Mouse (Mus musculus) embryonic facial prominence, embryonic 11.5 days (tissue): ENCODE data around the gene Gm10803. TPM values are rescaled to one million over a fixed set of nuclear protein-coding genes. Genes with fewer than 3 reads are reported as not detected.
A peak's percentile ranks its signal among the peaks of the same experiment; 100 is the strongest.

Source experiments
- ATAC-seq: fragments of 200-750 bp; cut with Nextera tagmentation; replicated peaks from 2 replicates; pipeline ENCODE4 v1.8.0; 2017; ENCODE audit warnings: low read depth; ENCODE audit not compliant: insufficient number of reproducible peaks, low FRiP score, low TSS enrichment
- DNase-seq: peaks from one replicate; pipeline ENCODE4 v3.0.0-alpha.2; 2015; ENCODE audit warnings: low spot score
- H3K27ac ChIP-seq: fragments of 300-500 bp; sonication (generic); replicated peaks from 2 replicates; pipeline ENCODE4 v1.5.1; 2014; ENCODE audit warnings: mild to moderate bottlenecking, low read depth, low read length, control low read depth
- H3K27me3 ChIP-seq: fragments of 300-500 bp; sonication (generic); 2 replicates; pipeline ENCODE4 v1.6.1; 2014; ENCODE audit warnings: mild to moderate bottlenecking, low read length, moderate library complexity, mixed read lengths; ENCODE audit not compliant: control insufficient read depth, insufficient read depth
- H3K36me3 ChIP-seq: fragments of 300-500 bp; sonication (generic); replicated peaks from 2 replicates; pipeline ENCODE4 v1.6.1; 2014; ENCODE audit warnings: low read depth, mild to moderate bottlenecking, low read length, moderate library complexity, mixed read lengths; ENCODE audit not compliant: control insufficient read depth, insufficient read depth
- H3K4me1 ChIP-seq: fragments of 300-500 bp; sonication (generic); 2 replicates; pipeline ENCODE4 v1.6.1; 2014; ENCODE audit warnings: low read length, mixed read lengths; ENCODE audit not compliant: control insufficient read depth, insufficient read depth
- H3K4me2 ChIP-seq: fragments of 300-500 bp; sonication (generic); 2 replicates; pipeline ENCODE4 v1.6.1; 2014; ENCODE audit warnings: low read depth, mild to moderate bottlenecking, control low read depth, low read length, moderate library complexity
- H3K4me3 ChIP-seq: fragments of 300-500 bp; sonication (generic); 2 replicates; pipeline ENCODE4 v1.5.1; 2014; ENCODE audit warnings: low read depth, low read length, control low read depth
- H3K9ac ChIP-seq: fragments of 300-500 bp; sonication (generic); replicated peaks from 2 replicates; pipeline ENCODE4 v1.6.1; 2014; ENCODE audit warnings: mild to moderate bottlenecking, control low read depth, low read length
- H3K9me3 ChIP-seq: fragments of 300-500 bp; sonication (generic); replicated peaks from 2 replicates; pipeline ENCODE4 v1.6.1; 2016; ENCODE audit warnings: mild to moderate bottlenecking, low read length, inconsistent platforms, mixed read lengths; ENCODE audit not compliant: control insufficient read depth
- WGBS: fragments of 180-500 bp; shearing (Covaris S2); extraction: QIAGEN DNeasy Blood & Tissue Kit; methylation state at CpG from one replicate; pipeline ENCODE4 v1.1.7; 2014; 5-methylcytosine and 5-hydroxymethylcytosine counted together
- polyA plus RNA-seq: library from polyadenylated mRNA; unstranded; fragments of >200 nt; fragmentation: Nextera tagmentation; extraction: Ambion mirVana; gene quantifications from 2 replicates; pipeline ENCODE4 v1.2.1, GENCODE M21; 2014

Gm10803 gene
- polyA plus RNA-seq, 1 experiment from 2014 or later: not detected

DNA sequence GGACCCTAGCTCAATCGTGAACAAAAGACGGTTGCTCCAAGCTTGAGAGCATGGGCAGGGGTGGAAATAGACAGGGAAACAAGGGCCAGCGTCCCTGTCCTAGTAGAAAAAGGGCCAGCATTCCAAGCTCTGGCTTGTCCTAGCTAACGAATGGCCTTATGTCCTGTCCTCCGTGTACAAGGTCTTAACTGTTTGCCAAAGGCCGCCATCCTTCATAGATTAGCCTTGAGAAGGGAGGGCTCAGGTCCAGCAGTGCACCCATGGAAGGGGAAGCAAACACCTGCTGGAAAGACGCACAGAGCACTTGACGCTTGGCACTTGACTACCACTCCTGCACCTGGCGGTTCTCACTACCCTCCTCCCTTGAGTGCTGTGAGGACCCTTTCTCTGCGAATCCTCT lies 32.8 kb downstream of the Gm10803 start:
- H3K9ac ChIP-seq: no peak overlapping the region
- peaks cover 5% of the 10 kb centered on the region for H3K4me1 ChIP-seq
- H3K4me2 ChIP-seq: no peak overlapping the region
- 83% methylated on average over 10 of the region's 10 CpGs for WGBS
- no peak overlapping the region for H3K4me3 ChIP-seq
- H3K9me3 ChIP-seq: no peaks in the 10 kb centered on the region
- H3K27ac ChIP-seq: no peak overlapping the region
- ATAC-seq: no peak
- no peak for DNase-seq
- H3K27me3 ChIP-seq: no peaks in the 10 kb centered on the region
- no peaks in the 10 kb centered on the region for H3K36me3 ChIP-seq

GRCm38 (mm10) chr2:93597145-93597544 lies 36.8 kb downstream of the Gm10803 start:
- no peak overlapping the region for H3K4me2 ChIP-seq
- peaks cover 7% of the 10 kb centered on the region for H3K4me1 ChIP-seq
- H3K27ac ChIP-seq: peak overlapping the region; percentile 63
- WGBS: 38% methylated on average over 11 of the region's 11 CpGs
- H3K4me3 ChIP-seq: no peak overlapping the region
- H3K9ac ChIP-seq: no peak overlapping the region
- ATAC-seq (no peak), DNase-seq (peak; percentile 86)
- H3K9me3 ChIP-seq: no peaks in the 10 kb centered on the region
- H3K36me3 ChIP-seq: no peaks in the 10 kb centered on the region
- H3K27me3 ChIP-seq: no peaks in the 10 kb centered on the region

GRCm38 (mm10) chr2:93599731-93600130 lies 39.4 kb downstream of the Gm10803 start:
- no peak overlapping the region for H3K27ac ChIP-seq
- peaks cover 3% of the 10 kb centered on the region; the same call in 1 of the 2 replicates for H3K4me1 ChIP-seq

DNA sequence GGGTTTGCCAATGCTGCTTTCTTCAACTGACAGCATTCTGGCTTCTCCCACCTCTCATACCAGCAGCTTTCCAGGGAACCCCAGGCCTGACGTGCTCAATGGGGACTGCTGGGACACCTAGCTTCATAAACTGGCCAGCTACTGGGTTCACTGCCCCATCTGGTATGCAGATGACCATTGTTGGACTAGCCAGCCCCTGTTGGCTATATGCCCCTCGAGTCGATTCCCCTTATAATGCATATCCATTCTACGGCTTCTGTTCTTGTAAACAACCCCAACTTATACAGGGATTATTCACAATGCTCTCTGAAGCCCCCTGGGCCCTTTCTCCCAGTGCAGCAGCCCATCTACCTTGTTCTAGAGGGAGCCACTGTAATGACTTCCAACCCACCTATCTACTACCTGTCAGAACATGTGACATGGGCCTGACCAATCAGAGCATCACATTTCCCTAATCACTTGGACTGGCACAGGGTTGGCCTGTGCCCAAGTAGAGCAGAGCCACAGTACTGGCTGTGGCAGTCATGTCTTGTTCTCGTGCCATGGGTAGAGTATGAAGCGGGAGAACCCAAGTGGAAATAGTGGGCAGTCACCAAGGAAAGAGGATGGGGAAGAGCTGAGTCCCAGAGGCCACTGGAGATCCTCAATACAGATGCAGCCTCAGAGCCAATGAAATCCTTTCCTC lies 44.4 kb downstream of the Gm10803 start:
- DNase-seq (no peak), ATAC-seq (no peak)
- no peak overlapping the region for H3K27ac ChIP-seq
- no peak overlapping the region for H3K4me2 ChIP-seq
- H3K4me1 ChIP-seq: peaks cover 3% of the 10 kb centered on the region; the same call in 1 of the 2 replicates
- H3K27me3 ChIP-seq: no peaks in the 10 kb centered on the region; the same call in 1 of the 2 replicates
- H3K9ac ChIP-seq: no peak overlapping the region
- WGBS: 87% methylated on average over 6 of the region's 6 CpGs
- H3K4me3 ChIP-seq: no peak overlapping the region
- no peaks in the 10 kb centered on the region for H3K36me3 ChIP-seq
- no peaks in the 10 kb centered on the region for H3K9me3 ChIP-seq

More at GRCm38 (mm10) chr2:93599731-93600130, 39.4 kb downstream of the Gm10803 start:
- H3K9ac ChIP-seq: no peak overlapping the region
- no peak overlapping the region for H3K4me2 ChIP-seq
- WGBS: 37% methylated on average over 9 of the region's 9 CpGs
- ATAC-seq (no peak), DNase-seq (no peak)
- H3K27me3 ChIP-seq: no peaks in the 10 kb centered on the region; the same call in 1 of the 2 replicates
- H3K4me3 ChIP-seq: no peak overlapping the region
- no peaks in the 10 kb centered on the region for H3K36me3 ChIP-seq
- H3K9me3 ChIP-seq: no peaks in the 10 kb centered on the region

- DNase-seq (no peak), ATAC-seq (no peak)
- Histone ChIP-seq H3K27ac (no peak overlapping the region), H3K9me3 (no peaks in the 10 kb centered on the region), H3K9ac (no peak overlapping the region), H3K4me3 (no peak overlapping the region), H3K4me2 (no peak overlapping the region), H3K27me3 (no peaks in the 10 kb centered on the region), H3K36me3 (no peaks in the 10 kb centered on the region), H3K4me1 (no peaks in the 10 kb centered on the region; the same call in 1 of the 2 replicates)
- 85% methylated on average over 3 of the region's 3 CpGs for WGBS
Measured at GRCm38 (mm10) chr2:93608800-93609199, 48.4 kb downstream of the Gm10803 start.

DNA sequence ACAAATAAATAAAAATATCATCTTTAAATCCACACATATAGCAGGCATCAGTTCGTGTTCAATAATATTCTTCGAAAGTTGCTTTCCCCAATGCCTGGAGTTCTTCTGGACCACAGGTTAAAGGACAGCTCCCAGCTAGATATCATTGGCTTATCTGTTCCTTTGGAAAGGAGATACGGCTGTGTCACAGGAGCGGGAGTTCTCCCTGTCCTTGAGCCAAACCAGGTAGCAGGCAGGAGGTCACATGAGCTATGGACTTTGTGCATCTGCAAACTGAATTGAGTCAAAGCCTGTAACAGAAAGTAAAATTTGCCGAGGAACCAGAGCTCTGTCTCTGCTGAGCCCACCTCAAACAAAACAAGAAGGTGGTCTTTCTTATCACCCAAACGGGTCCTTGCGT lies 52.7 kb downstream of the Gm10803 start:
- H3K4me1 ChIP-seq: no peaks in the 10 kb centered on the region; the same call in 1 of the 2 replicates
- H3K4me3 ChIP-seq: no peak overlapping the region
- H3K4me2 ChIP-seq: no peak overlapping the region
- ATAC-seq (no peak), DNase-seq (no peak)
- H3K9ac ChIP-seq: no peak overlapping the region
- no peak overlapping the region for H3K27ac ChIP-seq
- WGBS: 88% methylated on average over 7 of the region's 7 CpGs
- H3K9me3 ChIP-seq: no peaks in the 10 kb centered on the region
- H3K36me3 ChIP-seq: no peaks in the 10 kb centered on the region
- H3K27me3 ChIP-seq: no peaks in the 10 kb centered on the region

Other genes starting within 250 kb of the Gm10803 start
- 21.6 and 26.2 TPM in 2 replicates for gene Tspan18, start 226.1 kb upstream of the Gm10803 start, polyA plus RNA-seq
- 6.8 and 7.5 TPM in 2 replicates for gene Cd82, start 97.4 kb upstream of the Gm10803 start, polyA plus RNA-seq
- gene Alx4, start 81.8 kb downstream of the Gm10803 start, polyA plus RNA-seq: 16.7 and 17.3 TPM in 2 replicates